Mouse (Mus musculus) forebrain, embryonic 16.5 days (tissue): ENCODE results near the gene Pip4k2a. TPM values are rescaled to one million over a fixed set of nuclear protein-coding genes. Genes with fewer than 3 reads are reported as not detected.

ENCODE experiments used
- ATAC-seq: fragments of 200-750 bp; cut with Nextera tagmentation; 2 replicates; pipeline ENCODE4 v1.8.0; 2017; ENCODE audit warnings: mild to moderate bottlenecking, moderate library complexity
- H3K27ac ChIP-seq: fragments of 300-500 bp; sonication (generic); 2 replicates; pipeline ENCODE4 v1.5.1; 2014; ENCODE audit warnings: low read length, control low read depth
- H3K27me3 ChIP-seq: fragments of 300-500 bp; sonication (generic); replicated peaks from 2 replicates; pipeline ENCODE4 v1.6.1; 2014; ENCODE audit warnings: low read length; ENCODE audit not compliant: control insufficient read depth, insufficient read depth
- H3K36me3 ChIP-seq: fragments of 300-500 bp; sonication (generic); 2 replicates; pipeline ENCODE4 v1.6.1; 2014; ENCODE audit not compliant: control insufficient read depth, insufficient read depth
- H3K4me1 ChIP-seq: fragments of 300-500 bp; sonication (generic); replicated peaks from 2 replicates; pipeline ENCODE4 v1.6.1; 2014; ENCODE audit warnings: low read length; ENCODE audit not compliant: control insufficient read depth, insufficient read depth
- H3K4me2 ChIP-seq: fragments of 300-500 bp; sonication (generic); 2 replicates; pipeline ENCODE4 v1.6.1; 2014; ENCODE audit warnings: mild to moderate bottlenecking, low read length, control low read depth
- H3K4me3 ChIP-seq: fragments of 300-500 bp; sonication (generic); replicated peaks from 2 replicates; pipeline ENCODE4 v1.5.1; 2014; ENCODE audit warnings: mild to moderate bottlenecking, low read length, control low read depth
- H3K9ac ChIP-seq: fragments of 300-500 bp; sonication (generic); replicated peaks from 2 replicates; pipeline ENCODE4 v1.6.1; 2014; ENCODE audit warnings: low read depth, low read length, control low read depth
- H3K9me3 ChIP-seq: fragments of 300-500 bp; sonication (generic); 2 replicates; pipeline ENCODE4 v1.6.1; 2016; ENCODE audit warnings: low read length; ENCODE audit not compliant: control insufficient read depth
- WGBS: fragments of 180-500 bp; shearing (Covaris S2); extraction: QIAGEN DNeasy Blood & Tissue Kit; methylation state at CpG from one replicate; pipeline ENCODE4 v1.1.7; 2014; 5-methylcytosine and 5-hydroxymethylcytosine counted together
- polyA plus RNA-seq: library from polyadenylated mRNA; unstranded; fragments of >200 nt; fragmentation: Nextera tagmentation; extraction: Ambion mirVana; gene quantifications from 2 replicates; pipeline ENCODE4 v1.2.1, GENCODE M21; 2015

The Pip4k2a gene
- polyA plus RNA-seq, 1 experiment from 2014 or later, result 10.9 TPM

- Histone ChIP-seq H3K9ac (no peak overlapping the region), H3K27ac (no peak overlapping the region), H3K36me3 (no peaks in the 10 kb centered on the region), H3K27me3 (no peaks in the 10 kb centered on the region), H3K4me2 (no peak overlapping the region), H3K9me3 (no peaks in the 10 kb centered on the region), H3K4me1 (no peaks in the 10 kb centered on the region), H3K4me3 (no peak overlapping the region)
- no peak for ATAC-seq
- 91% methylated on average over 9 of the region's 9 CpGs for WGBS
Observed at GRCm38 (mm10) chr2:18833024-18833590, 164.8 kb downstream of the Pip4k2a start.

DNA sequence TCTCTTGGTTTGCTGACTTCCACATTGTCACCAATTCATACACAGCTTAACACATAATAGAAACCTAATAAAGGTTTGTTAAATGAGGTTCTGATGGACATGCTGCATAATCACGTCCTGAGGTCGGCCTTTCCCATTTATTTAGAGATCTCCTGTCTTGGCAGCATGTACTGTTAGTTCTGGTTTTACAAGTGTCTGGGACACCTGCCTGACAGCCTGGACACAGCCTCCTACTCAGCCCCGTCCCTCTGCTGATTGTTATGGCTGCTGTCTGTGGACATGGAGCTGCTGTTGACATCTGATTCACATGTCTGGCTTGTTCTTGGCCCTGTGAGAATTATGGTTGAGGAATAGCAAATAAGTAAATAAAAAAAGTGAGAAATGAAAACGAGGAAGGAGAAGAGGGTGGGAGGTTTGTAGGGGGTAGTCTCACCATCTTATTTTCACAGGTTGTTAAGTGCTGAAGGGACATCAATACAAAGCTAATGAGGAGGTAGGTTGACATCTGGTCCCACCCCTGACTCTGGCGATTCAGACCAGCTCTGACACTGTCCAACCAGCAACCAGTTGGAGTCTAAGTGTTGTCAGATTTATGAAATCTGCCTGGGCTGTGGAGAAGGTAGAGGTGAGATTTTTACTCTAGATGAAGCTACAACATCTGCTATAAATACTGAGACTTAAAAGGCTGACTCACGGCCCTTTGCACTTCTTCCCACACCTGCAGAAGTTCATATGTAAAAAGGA, 166.7 kb downstream of the Pip4k2a start:
- 60% methylated on average over 6 of the region's 6 CpGs for WGBS
- Histone ChIP-seq H3K4me3 (no peak overlapping the region), H3K36me3 (no peaks in the 10 kb centered on the region), H3K27ac (no peak overlapping the region), H3K4me2 (no peak overlapping the region), H3K9me3 (no peaks in the 10 kb centered on the region), H3K4me1 (no peaks in the 10 kb centered on the region), H3K27me3 (no peaks in the 10 kb centered on the region), H3K9ac (no peak overlapping the region)
- no peak for ATAC-seq

DNA sequence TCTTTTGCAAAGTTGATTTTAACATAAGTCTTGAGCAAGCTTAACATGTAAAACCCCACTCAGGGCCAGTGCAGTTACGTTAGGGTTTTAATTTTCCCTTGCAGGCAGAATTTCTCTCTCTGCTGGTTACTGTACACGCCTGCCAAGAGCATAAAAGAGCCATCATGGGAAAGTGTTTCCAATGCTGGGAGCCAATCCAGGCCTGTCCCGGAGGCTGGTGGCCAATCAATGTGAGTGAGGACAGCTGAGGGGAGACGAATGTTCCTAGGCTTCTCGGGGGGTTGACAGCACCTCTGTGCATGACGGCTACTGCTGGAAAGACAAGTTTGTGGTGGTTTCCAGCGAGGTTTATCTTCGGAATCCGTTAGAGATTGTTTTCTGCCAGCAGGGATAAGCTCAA, 175.2 kb downstream of the Pip4k2a start:
- Histone ChIP-seq H3K36me3 (no peaks in the 10 kb centered on the region), H3K27me3 (no peaks in the 10 kb centered on the region), H3K27ac (no peak overlapping the region), H3K9me3 (no peaks in the 10 kb centered on the region), H3K4me2 (no peak overlapping the region), H3K9ac (no peak overlapping the region), H3K4me1 (peaks cover 13% of the 10 kb centered on the region), H3K4me3 (no peak overlapping the region)
- peak; percentile 94 for ATAC-seq
- WGBS, result 35% methylated on average over 9 of the region's 9 CpGs

DNA sequence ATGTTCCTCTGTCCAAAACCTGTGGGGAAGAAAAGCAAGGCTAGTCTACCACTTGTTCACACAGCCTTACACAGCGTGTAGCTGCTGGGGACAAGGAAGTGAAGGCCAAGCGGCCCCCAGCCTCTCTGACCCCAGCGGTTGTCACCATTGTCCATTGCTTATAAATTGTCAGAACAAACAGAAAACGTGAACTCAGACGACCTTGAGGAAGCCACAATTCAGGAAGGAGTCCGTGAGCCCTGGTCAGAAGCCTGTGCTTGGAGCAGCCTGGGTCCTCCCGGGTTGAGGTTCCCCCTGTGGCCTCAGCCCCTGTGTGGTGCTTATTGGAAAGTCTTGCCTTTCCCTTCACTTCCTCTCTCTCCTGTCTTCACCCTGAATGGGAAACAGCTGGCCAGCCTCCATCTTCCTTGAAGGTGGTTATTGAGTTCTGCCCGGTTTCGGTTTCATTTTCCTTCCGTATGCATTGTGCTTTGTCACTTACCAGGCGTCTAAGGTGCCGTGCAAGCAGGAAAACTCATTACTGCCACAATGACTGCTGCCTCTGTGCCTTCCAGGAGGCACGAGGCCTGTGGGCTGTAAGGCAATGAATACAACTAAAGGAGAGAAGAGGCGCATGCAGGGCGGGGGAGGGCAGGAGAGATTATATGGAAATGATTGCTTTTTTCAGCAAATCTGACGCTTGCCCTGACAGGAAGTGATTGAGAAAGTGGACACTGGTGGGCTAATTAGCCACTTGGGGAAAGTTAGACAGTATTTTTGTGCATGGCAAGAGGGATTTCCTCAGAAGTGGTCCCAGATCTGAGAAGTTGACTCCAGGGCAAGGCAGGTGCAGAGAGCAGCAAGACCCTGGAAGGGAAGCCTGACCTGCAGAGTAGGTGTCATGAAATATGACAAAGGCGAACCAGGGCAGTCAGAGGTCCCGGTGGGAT, 176.2 kb downstream of the Pip4k2a start:
- 41% methylated on average over 18 of the region's 18 CpGs for WGBS

DNA sequence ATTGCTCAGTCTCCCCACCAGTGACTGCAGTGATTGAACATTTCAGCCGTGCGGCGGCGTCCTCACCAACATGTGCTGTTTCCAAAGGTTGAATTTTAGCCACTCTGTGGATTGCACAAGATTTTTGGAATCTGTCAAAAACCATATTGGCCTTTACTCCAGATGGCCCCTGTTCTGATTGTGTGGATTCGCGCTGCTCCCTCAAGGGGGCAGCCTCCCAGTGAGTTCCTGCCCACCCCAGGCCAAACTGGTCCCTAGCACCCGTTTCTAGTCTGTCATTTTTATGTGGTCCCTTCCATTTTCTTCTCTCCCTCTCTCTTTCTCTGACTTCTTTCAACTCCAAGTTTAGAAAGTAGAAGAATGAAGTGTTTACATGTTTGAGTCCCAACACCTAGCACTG, 178.4 kb downstream of the Pip4k2a start:
- no peak for ATAC-seq
- H3K4me2 ChIP-seq, result no peak overlapping the region
- H3K9ac ChIP-seq, result no peak overlapping the region
- 74% methylated on average over 7 of the region's 7 CpGs for WGBS
- no peaks in the 10 kb centered on the region for H3K36me3 ChIP-seq
- no peaks in the 10 kb centered on the region for H3K27me3 ChIP-seq
- H3K9me3 ChIP-seq, result no peaks in the 10 kb centered on the region
- peaks cover 13% of the 10 kb centered on the region for H3K4me1 ChIP-seq
- H3K4me3 ChIP-seq, result no peak overlapping the region
- no peak overlapping the region for H3K27ac ChIP-seq

More for the DNA sequence above, 176.2 kb downstream of the Pip4k2a start:
- peak overlapping the region; percentile 35 for H3K4me2 ChIP-seq
- H3K4me3 ChIP-seq, result no peak overlapping the region
- H3K9ac ChIP-seq, result no peak overlapping the region
- no peaks in the 10 kb centered on the region for H3K36me3 ChIP-seq
- peak; percentile 58; the same call in 1 of the 2 replicates for ATAC-seq
- no peak overlapping the region for H3K27ac ChIP-seq
- H3K27me3 ChIP-seq, result no peaks in the 10 kb centered on the region
- H3K9me3 ChIP-seq, result no peaks in the 10 kb centered on the region
- H3K4me1 ChIP-seq, result peaks cover 13% of the 10 kb centered on the region

GRCm38 (mm10) chr2:18816036-18816435, 181.9 kb downstream of the Pip4k2a start:
- H3K4me3 ChIP-seq, result no peak overlapping the region
- no peaks in the 10 kb centered on the region for H3K4me1 ChIP-seq
- H3K9me3 ChIP-seq, result no peaks in the 10 kb centered on the region
- H3K9ac ChIP-seq, result no peak overlapping the region
- no peaks in the 10 kb centered on the region for H3K27me3 ChIP-seq
- H3K4me2 ChIP-seq, result no peak overlapping the region
- 96% methylated on average over 2 of the region's 2 CpGs for WGBS
- H3K36me3 ChIP-seq, result no peaks in the 10 kb centered on the region
- no peak overlapping the region for H3K27ac ChIP-seq
- ATAC-seq, result no peak

DNA sequence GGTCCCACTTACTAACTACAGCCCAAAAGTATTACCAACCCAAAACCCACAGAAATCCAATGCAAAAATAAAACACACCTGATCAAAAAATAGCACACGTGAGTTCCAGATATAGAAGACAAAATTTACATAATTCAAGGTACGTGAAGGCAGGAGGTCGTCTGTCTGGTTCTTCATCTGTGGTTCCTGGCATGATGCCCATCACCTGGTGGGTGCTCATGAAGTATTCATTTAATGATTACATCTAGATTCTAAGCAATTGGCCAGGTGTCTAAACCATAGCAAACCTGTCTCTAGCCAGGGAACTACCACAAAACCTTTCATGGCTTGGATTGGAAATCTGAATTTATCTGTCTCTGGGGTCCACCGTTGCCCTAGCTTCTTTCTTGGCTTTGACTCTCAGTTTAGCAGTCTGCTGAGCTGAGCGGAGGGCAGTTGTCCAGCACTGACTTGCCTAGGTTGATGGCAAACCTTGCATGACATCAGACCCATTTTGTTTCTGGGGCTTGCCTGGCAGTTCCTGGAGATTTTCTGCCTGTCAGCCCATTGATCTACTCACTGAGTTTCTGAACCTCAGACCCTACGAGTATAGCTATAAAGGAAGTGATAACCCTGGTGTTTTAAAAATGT, 182.5 kb downstream of the Pip4k2a start:
- H3K4me1 ChIP-seq, result no peaks in the 10 kb centered on the region
- H3K9me3 ChIP-seq, result no peaks in the 10 kb centered on the region
- H3K9ac ChIP-seq, result no peak overlapping the region
- no peaks in the 10 kb centered on the region for H3K27me3 ChIP-seq
- H3K27ac ChIP-seq, result no peak overlapping the region
- H3K36me3 ChIP-seq, result no peaks in the 10 kb centered on the region
- H3K4me2 ChIP-seq, result no peak overlapping the region
- H3K4me3 ChIP-seq, result no peak overlapping the region
- no peak for ATAC-seq
- WGBS, result 66% methylated on average over 6 of the region's 6 CpGs

- Histone ChIP-seq H3K4me1 (no peaks in the 10 kb centered on the region), H3K9me3 (no peaks in the 10 kb centered on the region), H3K9ac (no peak overlapping the region), H3K36me3 (no peaks in the 10 kb centered on the region), H3K4me2 (no peak overlapping the region), H3K27ac (no peak overlapping the region), H3K4me3 (no peak overlapping the region), H3K27me3 (no peaks in the 10 kb centered on the region)
- ATAC-seq, result no peak
- WGBS, result 55% methylated on average over 5 of the region's 5 CpGs
Observed at GRCm38 (mm10) chr2:18814447-18814804, 183.5 kb downstream of the Pip4k2a start.
